Mouse (Mus musculus): ENCODE measurements at regions not wholly inside any gene's neighbourhood (a gene's known extent, or its start where the extent isn't known, plus 50 kb on each side); places are given as distances from the start of the nearest gene placed in this dataset.
A peak's percentile ranks its signal among the peaks of the same experiment; 100 is the strongest.

GRCm38 (mm10) chr2:46802812-46803211 is 1685.6 kb upstream of the Zeb2 start:
- Histone ChIP-seq H3K9ac (no peak overlapping the region), H3K4me1 (replicated peaks) (no peaks in the 10 kb centered on the region), H3K4me2 (peak overlapping the region; percentile 7), H3K9me3 (no peaks in the 10 kb centered on the region), H3K27me3 (no peaks in the 10 kb centered on the region), H3K27ac (no peak overlapping the region), H3K36me3 (no peaks in the 10 kb centered on the region), H3K4me3 (no peak overlapping the region; the same call in 1 of the 2 replicates)
- 0 out of 2 replicates have a peak, but pooled peaks have one; percentile 68 for ATAC-seq (ENCODE audit: low FRiP score)
- 33% methylated on average over 7 of the region's 7 CpGs for WGBS

All from hindbrain, embryonic 13.5 days (tissue).